Mouse (Mus musculus) E14TG2a.4 (cell line): Measurements from ENCODE around the gene Plcb3.

Experiments used
- CTCF ChIP-seq: conservative IDR thresholded peaks from 2 replicates; pipeline ENCODE4 v1.5.1; 2014; ENCODE audit warnings: low read length
- NANOG ChIP-seq: IDR thresholded peaks from 2 replicates; pipeline ENCODE4 v1.6.1; 2014; ENCODE audit warnings: borderline replicate concordance, low read length, mixed read lengths

GRCm38 (mm10) chr19:6932018-6932417 is 44.3 kb downstream of the Plcb3 start:
- TF ChIP-seq CTCF (no peak), NANOG (no peak)
